ENCODE assay signal across 8 mouse cellular contexts in genomic region chr12:73998128-73998456, GRCm38 (mm10). TPM values are rescaled to one million over a fixed set of nuclear protein-coding genes. Genes with fewer than 3 reads are reported as not detected.
A peak's percentile ranks its signal among the peaks of the same experiment; 100 is the strongest.
DNase-seq lines count a peak whose midpoint lies in the region; ATAC-seq and TF ChIP-seq lines count a peak whose summit lies in the region.
"Had no signal": no experiment of that assay in that cellular context is flagged by ENCODE, and none has a peak within 500 bp of the region (broad histone marks: within the 10 kb centered on the region; RNA-seq: fewer than 3 reads in every experiment).

No protein-coding gene starts in this region.

- H3K4me3 ChIP-seq in lung, postnatal 0 days (ENCODE audit: low read depth, low read length): peak overlapping the region; percentile 37; the same call in 1 of the 2 replicates
- peak overlapping the region; percentile 54 for H3K4me3 ChIP-seq in forebrain, embryonic 11.5 days (ENCODE audit: low read depth, low read length)
- H3K4me3 ChIP-seq in intestine, embryonic 16.5 days (ENCODE audit: low read length): peak overlapping the region; percentile 58
- H3K4me3 ChIP-seq in neural tube, embryonic 15.5 days (replicated peaks): peak overlapping the region; percentile 65

- no peak for TF ChIP-seq CTCF in lung, postnatal 0 days (IDR thresholded peaks at IDR 0.05)

- peak overlapping the region; percentile 71 for H3K4me2 ChIP-seq in lung, postnatal 0 days (replicated peaks; ENCODE audit: low read depth, low read length)
- peak overlapping the region; percentile 82 for H3K4me2 ChIP-seq in forebrain, embryonic 11.5 days (ENCODE audit: low read depth, low read length, severe bottlenecking)
- H3K4me2 ChIP-seq in intestine, embryonic 16.5 days (ENCODE audit: low read depth, low read length): peak overlapping the region; percentile 93
- H3K4me2 ChIP-seq in neural tube, embryonic 15.5 days: peak overlapping the region; percentile 78

- 43% methylated on average over 5 of the region's 5 CpGs for WGBS in lung, postnatal 0 days
- WGBS in forebrain, embryonic 11.5 days: 30% methylated on average over 5 of the region's 5 CpGs
- WGBS in intestine, embryonic 16.5 days: 41% methylated on average over 5 of the region's 5 CpGs
- 28% methylated on average over 5 of the region's 5 CpGs for WGBS in neural tube, embryonic 15.5 days

- no peaks in the 10 kb centered on the region for H3K4me1 ChIP-seq in lung, postnatal 0 days (ENCODE audit: insufficient read depth, low read depth, low read length)
- H3K4me1 ChIP-seq in forebrain, embryonic 11.5 days (replicated peaks; ENCODE audit: control insufficient read depth, insufficient read depth, low read length): 0 out of 2 replicates have a peak, but pooled peaks cover 3% of the 10 kb centered on the region
- H3K4me1 ChIP-seq in intestine, embryonic 16.5 days (ENCODE audit: control insufficient read depth, insufficient read depth, low read length): no peaks in the 10 kb centered on the region; the same call in 1 of the 2 replicates
- peaks cover 28% of the 10 kb centered on the region for H3K4me1 ChIP-seq in neural tube, embryonic 15.5 days

- H3K9me3 ChIP-seq in lung, postnatal 0 days (ENCODE audit: low read length): no peaks in the 10 kb centered on the region
- no peaks in the 10 kb centered on the region for H3K9me3 ChIP-seq in forebrain, embryonic 11.5 days (ENCODE audit: control insufficient read depth, low read length)
- H3K9me3 ChIP-seq in intestine, embryonic 16.5 days (ENCODE audit: control insufficient read depth, low read length): no peaks in the 10 kb centered on the region
- H3K9me3 ChIP-seq in neural tube, embryonic 15.5 days (replicated peaks): no peaks in the 10 kb centered on the region

- H3K9ac ChIP-seq in lung, postnatal 0 days (replicated peaks; ENCODE audit: low read depth): no peak overlapping the region
- peak overlapping the region; percentile 69 for H3K9ac ChIP-seq in forebrain, embryonic 11.5 days (ENCODE audit: low read length)
- H3K9ac ChIP-seq in intestine, embryonic 16.5 days (ENCODE audit: low read depth, low read length): peak overlapping the region; percentile 65
- H3K9ac ChIP-seq in neural tube, embryonic 15.5 days (replicated peaks): peak overlapping the region; percentile 65

- no peaks in the 10 kb centered on the region for H3K36me3 ChIP-seq in lung, postnatal 0 days (ENCODE audit: insufficient read depth, low read length)
- no peaks in the 10 kb centered on the region for H3K36me3 ChIP-seq in forebrain, embryonic 11.5 days (ENCODE audit: control insufficient read depth, insufficient read depth, low read length)
- no peaks in the 10 kb centered on the region for H3K36me3 ChIP-seq in intestine, embryonic 16.5 days (ENCODE audit: control insufficient read depth, insufficient read depth, low read length)
- no peaks in the 10 kb centered on the region for H3K36me3 ChIP-seq in neural tube, embryonic 15.5 days

- H3K27ac ChIP-seq in lung, postnatal 0 days (ENCODE audit: low read length): no peak overlapping the region
- no peak overlapping the region for H3K27ac ChIP-seq in forebrain, embryonic 11.5 days (ENCODE audit: low read depth, low read length)
- no peak overlapping the region for H3K27ac ChIP-seq in intestine, embryonic 16.5 days (ENCODE audit: low read length)
- peak overlapping the region; percentile 85 for H3K27ac ChIP-seq in neural tube, embryonic 15.5 days (replicated peaks)

- no peak for DNase-seq in lung, postnatal 0 days (ENCODE audit: low spot score)
- no peak for DNase-seq in lung, postnatal 36 days
- DNase-seq in forebrain, embryonic 11.5 days (ENCODE audit: low spot score): no peak
- DNase-seq in frontal cortex, postnatal 36 days (ENCODE audit: low spot score in 2 of 2): no peak
- DNase-seq in adrenal gland, adult 18-20 months (ENCODE audit: low spot score in 2 of 2): no peak
- DNase-seq: adrenal gland, adult 2 months had no signal

- no peak for TF ChIP-seq EP300 in lung, postnatal 0 days (IDR thresholded peaks at IDR 0.05)

- no peak for ATAC-seq in lung, postnatal 0 days
- ATAC-seq in forebrain, embryonic 11.5 days (replicated peaks; ENCODE audit: low FRiP score): peak; percentile 47
- no peak for ATAC-seq in intestine, embryonic 16.5 days
- ATAC-seq in neural tube, embryonic 15.5 days (ENCODE audit: low FRiP score): peak; percentile 54; the same call in 1 of the 2 replicates

- peaks cover 23% of the 10 kb centered on the region; the same call in 1 of the 2 replicates for H3K27me3 ChIP-seq in lung, postnatal 0 days (replicated peaks; ENCODE audit: insufficient read depth, low read length)
- peaks cover 8% of the 10 kb centered on the region; the same call in 1 of the 2 replicates for H3K27me3 ChIP-seq in forebrain, embryonic 11.5 days (ENCODE audit: control insufficient read depth, insufficient read depth, low read length)
- peaks cover 22% of the 10 kb centered on the region for H3K27me3 ChIP-seq in intestine, embryonic 16.5 days (replicated peaks; ENCODE audit: control insufficient read depth, insufficient read depth, low read length)
- 0 out of 2 replicates have a peak, but pooled peaks cover 6% of the 10 kb centered on the region for H3K27me3 ChIP-seq in neural tube, embryonic 15.5 days (replicated peaks)

RNA-seq across cellular contexts. Expression of gene Syt16, which starts 0.6 kb away (rescaled TPM):
- 0.04 TPM in 2 replicates for polyA plus RNA-seq in lung, postnatal 0 days (2015; fragmentation: Nextera tagmentation; extraction: Ambion mirVana)
- polyA plus RNA-seq in forebrain, embryonic 11.5 days (2014; fragmentation: Nextera tagmentation; extraction: Ambion mirVana): 4.8 and 4.9 TPM in 2 replicates
- polyA plus RNA-seq in intestine, embryonic 16.5 days (2015; fragmentation: Nextera tagmentation; extraction: Ambion mirVana): 0.82 and 1.1 TPM in 2 replicates
- 66.3 and 78.5 TPM in 2 replicates for polyA plus RNA-seq in neural tube, embryonic 15.5 days (2015; fragmentation: Nextera tagmentation; extraction: Ambion mirVana)
- total RNA-seq in adrenal gland, adult 18-20 months (2021): under 1 TPM; 0.30 to 0.32 TPM

RNA-seq across cellular contexts. Expression of gene Snapc1, which starts 33.8 kb away (rescaled TPM):
- 9.1 and 9.2 TPM in 2 replicates for polyA plus RNA-seq in lung, postnatal 0 days (2015; fragmentation: Nextera tagmentation; extraction: Ambion mirVana)
- 25.4 and 27.9 TPM in 2 replicates for polyA plus RNA-seq in forebrain, embryonic 11.5 days (2014; fragmentation: Nextera tagmentation; extraction: Ambion mirVana)
- 14.6 and 14.7 TPM in 2 replicates for polyA plus RNA-seq in intestine, embryonic 16.5 days (2015; fragmentation: Nextera tagmentation; extraction: Ambion mirVana)
- polyA plus RNA-seq in neural tube, embryonic 15.5 days (2015; fragmentation: Nextera tagmentation; extraction: Ambion mirVana): 33.5 and 35.1 TPM in 2 replicates
- total RNA-seq in adrenal gland, adult 18-20 months (2021): 10 to 100 TPM; 22.6 to 25.0 TPM

Comparison
In these comparisons a context has a peak if more than half of its experiments do, and no peak if none do; other contexts are left out.
1. ATAC-seq: peak in forebrain, embryonic 11.5 days (single experiment) and neural tube, embryonic 15.5 days (single experiment); none in lung, postnatal 0 days (single experiment) and intestine, embryonic 16.5 days (single experiment).
2. RNA of gene Syt16, which starts 0.6 kb away (polyA plus RNA-seq): 66.3 to 78.5 TPM in neural tube, embryonic 15.5 days; 4.8 to 4.9 TPM in forebrain, embryonic 11.5 days, 0.82 to 1.1 TPM in intestine, embryonic 16.5 days and 0.04 TPM in lung, postnatal 0 days; every median in the first group is over 10 times any median in the second.
3. Peak in every context shown above with its lines, with median percentiles within 50 percentile points of each other: H3K4me2 ChIP-seq and H3K4me3 ChIP-seq.